Mouse (Mus musculus) C2C12 (cell line): ENCODE measurements around the gene Hmgb1. TPM values are rescaled to one million over a fixed set of nuclear protein-coding genes. Genes with fewer than 3 reads are reported as not detected.

Experiments used
- H3K27me3 ChIP-seq: one replicate; pipeline ENCODE4 v1.6.1; 2011; ENCODE audit not compliant: control insufficient read depth, insufficient read depth, insufficient read length
- H3K36me3 ChIP-seq: one replicate; pipeline ENCODE4 v1.6.1; 2011; ENCODE audit not compliant: control insufficient read depth, insufficient read depth
- H3K4me3 ChIP-seq: one replicate; pipeline ENCODE4 v1.5.1; 2011; ENCODE audit warnings: mild to moderate bottlenecking, control low read depth; ENCODE audit not compliant: poor library complexity, insufficient read depth, severe bottlenecking
- H3K79me2 ChIP-seq: one replicate; pipeline ENCODE4 v1.6.1; 2011; ENCODE audit not compliant: control insufficient read depth, insufficient read depth
- H3K79me3 ChIP-seq: one replicate; pipeline ENCODE4 v1.6.1; 2011; ENCODE audit warnings: low read depth, control low read depth
- H3ac ChIP-seq: one replicate; pipeline ENCODE3; 2011; ENCODE audit warnings: low read depth; ENCODE audit not compliant: control insufficient read depth, insufficient read length
- CEBPB ChIP-seq: IDR thresholded peaks from one replicate; pipeline ENCODE4 v1.6.1; 2011; ENCODE audit warnings: low read depth, mild to moderate bottlenecking, control low read depth, moderate library complexity
- CTCF ChIP-seq: IDR thresholded peaks from one replicate; pipeline ENCODE4 v1.5.1; 2011; ENCODE audit not compliant: control insufficient read depth, insufficient read depth, insufficient read length
- FOSL1 ChIP-seq: IDR thresholded peaks from one replicate; pipeline ENCODE4 v1.8.0; 2011; ENCODE audit warnings: mild to moderate bottlenecking, low read length; ENCODE audit not compliant: poor library complexity, insufficient read depth, severe bottlenecking
- MAX ChIP-seq: IDR thresholded peaks from one replicate; pipeline ENCODE4 v1.6.1; 2011; ENCODE audit warnings: mild to moderate bottlenecking, control low read depth
- MYOD1 ChIP-seq: IDR thresholded peaks from one replicate; pipeline ENCODE4 v1.6.1; 2011; ENCODE audit warnings: low read depth; ENCODE audit not compliant: control insufficient read depth, insufficient read length
- MYOG ChIP-seq: IDR thresholded peaks from one replicate; pipeline ENCODE4 v1.6.1; 2011; ENCODE audit not compliant: control insufficient read depth, insufficient read length; ENCODE audit errors: extremely low read depth
- USF1 ChIP-seq: IDR thresholded peaks from one replicate; pipeline ENCODE4 v1.6.1; 2011; ENCODE audit warnings: low read depth, mild to moderate bottlenecking, control low read depth, moderate library complexity
- polyA plus RNA-seq: library from polyadenylated mRNA; unstranded; fragments of >200 nt; fragmentation: generic; extraction: Trizol; gene quantifications from one replicate; pipeline ENCODE4 v1.2.1, GENCODE M21; 2012; ENCODE audit warnings: missing spikeins

Gene Hmgb1
- polyA plus RNA-seq, 1 experiment = 185 TPM

DNA sequence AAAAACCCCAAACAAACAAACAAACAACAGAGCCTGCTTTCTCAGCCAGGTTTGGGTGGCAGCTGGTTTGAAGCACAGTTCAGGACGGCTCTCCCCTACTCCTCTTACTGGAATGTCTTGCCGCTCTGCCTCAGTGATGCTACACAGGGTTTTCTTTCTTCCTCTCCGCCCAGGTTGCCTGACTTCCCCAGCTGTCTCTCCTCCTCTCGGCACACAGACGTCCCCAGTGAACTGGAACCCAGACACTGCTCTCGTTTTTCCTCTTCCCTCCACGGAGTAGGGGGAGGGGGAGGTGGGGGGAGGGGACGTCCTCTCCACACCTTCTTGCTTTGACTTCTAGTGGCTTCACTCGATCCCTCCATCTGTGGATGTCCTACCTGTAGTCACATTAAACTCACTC lies 179.2 kb downstream of the Hmgb1 start:
- TF ChIP-seq CTCF (no peak), FOSL1 (no peak), MAX (no peak), MYOG (no peak), USF1 (no peak), MYOD1 (no peak), CEBPB (no peak)
- no peak overlapping the region for H3ac ChIP-seq
- no peaks in the 10 kb centered on the region for H3K79me3 ChIP-seq
- H3K36me3 ChIP-seq = no peaks in the 10 kb centered on the region
- H3K79me2 ChIP-seq = no peaks in the 10 kb centered on the region
- H3K4me3 ChIP-seq = no peak overlapping the region
- no peaks in the 10 kb centered on the region for H3K27me3 ChIP-seq

DNA sequence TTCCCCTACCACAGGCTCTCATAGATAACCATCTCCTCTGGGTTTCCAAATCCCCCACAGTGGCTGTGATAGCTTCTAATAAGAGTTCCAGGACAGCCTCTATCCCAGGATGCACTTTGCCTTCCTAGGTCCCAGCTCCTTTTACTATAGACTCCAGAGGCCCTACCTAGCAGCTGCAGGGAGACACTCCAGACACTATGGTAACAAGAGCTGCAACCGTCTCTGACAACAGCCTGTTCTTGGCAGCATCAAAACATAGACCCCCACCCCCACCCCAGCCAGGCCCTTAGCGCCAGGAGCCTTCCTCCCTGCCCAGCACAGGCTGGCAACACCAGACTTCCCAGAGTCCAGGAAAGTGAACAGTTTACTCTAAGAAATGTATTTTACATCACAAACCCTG lies 181.2 kb downstream of the Hmgb1 start:
- no peak for TF ChIP-seq USF1
- TF ChIP-seq CTCF = no peak
- no peak for TF ChIP-seq MAX
- no peak for TF ChIP-seq FOSL1
- TF ChIP-seq MYOD1 = no peak
- no peak for TF ChIP-seq CEBPB
- TF ChIP-seq MYOG = no peak
- H3K79me3 ChIP-seq = no peaks in the 10 kb centered on the region

GRCm38 (mm10) chr5:149002803-149003115 lies 181.5 kb downstream of the Hmgb1 start:
- no peak overlapping the region for H3K4me3 ChIP-seq
- TF ChIP-seq USF1 (no peak), MYOG (no peak), CTCF (no peak), FOSL1 (no peak), CEBPB (no peak), MYOD1 (no peak), MAX (no peak)
- no peak overlapping the region for H3ac ChIP-seq
- H3K27me3 ChIP-seq = no peaks in the 10 kb centered on the region
- no peaks in the 10 kb centered on the region for H3K36me3 ChIP-seq
- no peaks in the 10 kb centered on the region for H3K79me3 ChIP-seq
- no peaks in the 10 kb centered on the region for H3K79me2 ChIP-seq

More for the DNA sequence above, 181.2 kb downstream of the Hmgb1 start:
- no peaks in the 10 kb centered on the region for H3K27me3 ChIP-seq
- no peaks in the 10 kb centered on the region for H3K36me3 ChIP-seq
- no peak overlapping the region for H3ac ChIP-seq
- no peaks in the 10 kb centered on the region for H3K79me2 ChIP-seq
- H3K4me3 ChIP-seq = no peak overlapping the region

GRCm38 (mm10) chr5:149002034-149002802 lies 182.1 kb downstream of the Hmgb1 start:
- no peak overlapping the region for H3ac ChIP-seq
- no peak for TF ChIP-seq CEBPB
- TF ChIP-seq USF1 = no peak
- H3K79me2 ChIP-seq = no peaks in the 10 kb centered on the region

DNA sequence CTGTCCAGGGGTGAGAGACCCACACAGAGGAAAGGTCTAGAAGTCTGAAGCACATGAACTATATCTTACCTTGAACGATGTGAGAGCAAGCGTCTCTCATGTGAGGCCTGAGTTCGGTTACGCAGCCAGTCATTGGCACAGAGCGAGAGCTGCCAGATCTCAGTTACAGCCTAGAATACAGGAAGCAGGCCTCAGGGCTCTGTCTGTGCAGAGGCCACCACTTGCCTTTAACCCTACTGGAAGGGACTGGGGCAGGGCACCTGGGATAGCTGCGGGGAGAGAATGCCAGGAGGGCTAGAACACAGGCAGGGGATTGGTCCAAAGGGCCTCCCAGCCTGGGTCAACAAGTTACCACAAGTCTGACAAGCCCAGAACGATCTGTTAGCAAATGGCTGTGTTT lies 184.5 kb downstream of the Hmgb1 start:
- Histone ChIP-seq H3ac (no peak overlapping the region), H3K36me3 (no peaks in the 10 kb centered on the region), H3K79me2 (peaks cover 10% of the 10 kb centered on the region), H3K79me3 (no peaks in the 10 kb centered on the region), H3K4me3 (no peak overlapping the region), H3K27me3 (no peaks in the 10 kb centered on the region)
- no peak for TF ChIP-seq MYOD1
- no peak for TF ChIP-seq MYOG
- no peak for TF ChIP-seq CTCF
- no peak for TF ChIP-seq USF1
- TF ChIP-seq FOSL1 = no peak
- no peak for TF ChIP-seq MAX
- TF ChIP-seq CEBPB = no peak

More at GRCm38 (mm10) chr5:149002034-149002802, 182.1 kb downstream of the Hmgb1 start:
- H3K79me3 ChIP-seq = no peaks in the 10 kb centered on the region
- H3K4me3 ChIP-seq = no peak overlapping the region
- H3K36me3 ChIP-seq = no peaks in the 10 kb centered on the region
- no peaks in the 10 kb centered on the region for H3K27me3 ChIP-seq

DNA sequence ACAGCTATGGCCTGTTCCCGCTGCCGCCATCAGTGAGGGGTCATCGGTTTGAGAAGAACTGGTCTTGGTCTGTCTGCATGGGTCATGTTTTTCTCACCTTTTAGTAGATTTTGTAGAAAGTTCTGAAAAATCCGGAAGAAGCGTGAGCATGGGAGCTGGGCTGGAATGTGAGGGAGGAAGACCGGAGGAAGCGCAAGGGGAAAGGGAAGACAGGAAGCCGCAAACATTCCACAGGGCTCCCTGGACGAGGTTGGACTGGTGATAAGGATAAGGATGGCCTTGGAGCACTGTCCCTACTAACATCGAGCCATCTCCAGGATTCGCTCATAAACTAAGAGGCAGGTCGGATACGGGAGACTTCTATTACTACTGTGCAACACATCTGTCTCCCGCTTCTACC lies 185.8 kb downstream of the Hmgb1 start:
- Histone ChIP-seq H3K79me3 (peaks cover 3% of the 10 kb centered on the region), H3K4me3 (no peak overlapping the region), H3K27me3 (no peaks in the 10 kb centered on the region), H3K79me2 (peaks cover 22% of the 10 kb centered on the region), H3K36me3 (peaks cover 4% of the 10 kb centered on the region), H3ac (no peak overlapping the region)
- TF ChIP-seq CTCF (no peak), MYOD1 (no peak)
